Comparison of ENCODE assay signal across 9 mouse cellular contexts in the genomic region with DNA sequence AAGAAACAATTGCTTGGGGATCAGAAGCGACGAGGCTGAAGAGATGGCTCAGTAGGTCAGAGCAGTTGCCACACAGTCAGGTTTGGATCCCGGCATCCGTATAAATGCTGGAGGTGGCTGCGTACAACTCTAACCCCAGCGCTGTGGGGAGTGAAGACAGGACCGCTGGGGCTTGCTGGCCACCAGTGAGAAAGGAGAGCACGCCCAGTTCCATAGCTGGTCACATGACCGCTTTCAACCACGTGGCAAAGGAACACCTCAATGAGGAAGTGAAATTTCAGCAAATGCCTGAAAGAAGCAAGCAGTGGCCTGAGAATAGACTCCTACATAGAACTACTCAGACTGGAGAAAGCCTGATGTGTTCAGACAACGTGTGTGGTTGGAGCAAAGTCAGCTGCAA.
DNase-seq lines count a peak whose midpoint lies in the region; ATAC-seq and TF ChIP-seq lines count a peak whose summit lies in the region.
"Had no signal": no experiment of that assay in that cellular context is flagged by ENCODE, and none has a peak within 500 bp of the region (broad histone marks: within the 10 kb centered on the region; RNA-seq: fewer than 3 reads in every experiment).

No protein-coding gene starts in this region.

- no peaks in the 10 kb centered on the region for H3K36me3 ChIP-seq in hindbrain, embryonic 16.5 days (ENCODE audit: control insufficient read depth, insufficient read depth, low read length)
- no peaks in the 10 kb centered on the region for H3K36me3 ChIP-seq in hindbrain, embryonic 12.5 days
- H3K36me3 ChIP-seq: heart, embryonic 13.5 days had no signal

- WGBS in hindbrain, embryonic 16.5 days = 74% methylated on average over 11 of the region's 11 CpGs
- 75% methylated on average over 11 of the region's 11 CpGs for WGBS in hindbrain, embryonic 12.5 days

- H3K9me3 ChIP-seq in hindbrain, embryonic 16.5 days (ENCODE audit: control insufficient read depth, low read length) = no peaks in the 10 kb centered on the region
- H3K9me3 ChIP-seq in hindbrain, embryonic 12.5 days (replicated peaks) = no peaks in the 10 kb centered on the region
- H3K9me3 ChIP-seq: heart, embryonic 13.5 days had no signal

- peak; percentile 75 for DNase-seq in A20 (ENCODE audit: low read depth, low spot score)
- peak; percentile 41 to 48 for DNase-seq in lung, postnatal 4 days
- no peak for DNase-seq in embryo, embryonic 10 days (ENCODE audit: low spot score)
- no peak for DNase-seq in yolk sac, embryonic 10.5 days (ENCODE audit: low spot score)
- DNase-seq in urinary bladder, adult 2 months (ENCODE audit: low spot score) = no peak

- 0 out of 2 replicates have a peak, but pooled peaks have one; percentile 11 for ATAC-seq in hindbrain, embryonic 16.5 days
- no peak for ATAC-seq in hindbrain, embryonic 12.5 days (ENCODE audit: low FRiP score)

- H3K27me3 ChIP-seq in hindbrain, embryonic 16.5 days (replicated peaks; ENCODE audit: control insufficient read depth, insufficient read depth, low read length) = no peaks in the 10 kb centered on the region
- H3K27me3 ChIP-seq in hindbrain, embryonic 12.5 days = no peaks in the 10 kb centered on the region
- H3K27me3 ChIP-seq: heart, embryonic 13.5 days had no signal

- no peak for TF ChIP-seq CTCF in bone marrow macrophage, adult 2 months (IDR thresholded peaks at IDR 0.05; ENCODE audit: low read depth, low read length)

- 0 out of 2 replicates have a peak, but pooled peaks have one; percentile 35 for TF ChIP-seq POLR2A in bone marrow macrophage, adult 2 months (IDR thresholded peaks at IDR 0.05; ENCODE audit: borderline replicate concordance, low read depth, low read length)

- no peak overlapping the region for H3K4me2 ChIP-seq in hindbrain, embryonic 16.5 days (ENCODE audit: low read length)
- H3K4me2 ChIP-seq in hindbrain, embryonic 12.5 days (replicated peaks) = no peak overlapping the region
- H3K4me2 ChIP-seq: heart, embryonic 13.5 days had no signal

- no peak overlapping the region for H3K9ac ChIP-seq in hindbrain, embryonic 16.5 days (ENCODE audit: low read depth, low read length)
- no peak overlapping the region for H3K9ac ChIP-seq in hindbrain, embryonic 12.5 days
- H3K9ac ChIP-seq: heart, embryonic 13.5 days had no signal

- H3K27ac ChIP-seq in hindbrain, embryonic 16.5 days (ENCODE audit: low read depth, low read length) = no peak overlapping the region
- no peak overlapping the region for H3K27ac ChIP-seq in hindbrain, embryonic 12.5 days
- peak overlapping the region; percentile 92 for H3K27ac ChIP-seq in bone marrow macrophage, adult 2 months (ENCODE audit: insufficient read depth, low read depth, low read length)
- H3K27ac ChIP-seq: heart, embryonic 13.5 days had no signal

- H3K4me1 ChIP-seq in hindbrain, embryonic 16.5 days (ENCODE audit: control insufficient read depth, insufficient read depth, low read depth, low read length) = no peaks in the 10 kb centered on the region; the same call in 1 of the 2 replicates
- 0 out of 2 replicates have a peak, but pooled peaks cover 3% of the 10 kb centered on the region for H3K4me1 ChIP-seq in hindbrain, embryonic 12.5 days
- H3K4me1 ChIP-seq in bone marrow macrophage, adult 2 months (ENCODE audit: control insufficient read depth, insufficient read depth, low read length) = peaks cover 18% of the 10 kb centered on the region
- H3K4me1 ChIP-seq: heart, embryonic 13.5 days had no signal

- H3K4me3 ChIP-seq in hindbrain, embryonic 16.5 days (ENCODE audit: low read length) = no peak overlapping the region
- H3K4me3 ChIP-seq in hindbrain, embryonic 12.5 days = no peak overlapping the region
- H3K4me3 ChIP-seq in bone marrow macrophage, adult 2 months (ENCODE audit: insufficient read depth, low read length) = peak overlapping the region; percentile 50
- H3K4me3 ChIP-seq: heart, embryonic 13.5 days had no signal

Comparison
In these comparisons a context has a peak if more than half of its experiments do, and no peak if none do; other contexts are left out.
1. DNase-seq: peak in A20 (single experiment) and lung, postnatal 4 days (2 of 2); none in embryo, embryonic 10 days (single experiment), yolk sac, embryonic 10.5 days (single experiment) and urinary bladder, adult 2 months (single experiment).